8 mouse cellular contexts compared by ENCODE assay signal in genomic region chr16:37776860-37777651, GRCm38 (mm10). TPM values are rescaled to one million over a fixed set of nuclear protein-coding genes. Genes with fewer than 3 reads are reported as not detected.
A peak's percentile ranks its signal among the peaks of the same experiment; 100 is the strongest.
DNase-seq lines count a peak whose midpoint lies in the region; ATAC-seq and TF ChIP-seq lines count a peak whose summit lies in the region.

Gene Fstl1 (plus strand): TSS chr16:37776873.

- H3K4me1 ChIP-seq in cortical plate, adult 2 months (ENCODE audit: control insufficient read depth, insufficient read depth, low read length), result no peaks in the 10 kb centered on the region
- peaks cover 21% of the 10 kb centered on the region for H3K4me1 ChIP-seq in hindbrain, embryonic 16.5 days (ENCODE audit: control insufficient read depth, insufficient read depth, low read depth, low read length)
- H3K4me1 ChIP-seq in limb, embryonic 14.5 days (ENCODE audit: control insufficient read depth, insufficient read depth, low read length), result peaks cover 24% of the 10 kb centered on the region
- H3K4me1 ChIP-seq in midbrain, embryonic 14.5 days (ENCODE audit: control insufficient read depth, insufficient read depth, low read length), result peaks cover 10% of the 10 kb centered on the region

- peak within 1 kb of the TSS; percentile 87 for H3K9ac ChIP-seq in hindbrain, embryonic 16.5 days (ENCODE audit: low read depth, low read length)
- peak within 1 kb of the TSS; percentile 93 for H3K9ac ChIP-seq in limb, embryonic 14.5 days (ENCODE audit: low read depth, low read length, severe bottlenecking)
- peak within 1 kb of the TSS; percentile 67 for H3K9ac ChIP-seq in midbrain, embryonic 14.5 days (replicated peaks; ENCODE audit: low read length)

- H3K4me3 ChIP-seq in cortical plate, adult 2 months (ENCODE audit: insufficient read depth, low read length), result peak within 1 kb of the TSS; percentile 100
- peak within 1 kb of the TSS; percentile 80 for H3K4me3 ChIP-seq in hindbrain, embryonic 16.5 days (ENCODE audit: low read length)
- peak within 1 kb of the TSS; percentile 90 for H3K4me3 ChIP-seq in limb, embryonic 14.5 days (replicated peaks; ENCODE audit: low read length)
- H3K4me3 ChIP-seq in midbrain, embryonic 14.5 days (replicated peaks; ENCODE audit: low read depth, low read length), result peak within 1 kb of the TSS; percentile 59

- peak; percentile 33 for DNase-seq in ovary, postnatal 10 days (ENCODE audit: low spot score)
- DNase-seq in ovary, adult 18-20 months (ENCODE audit: low spot score), result no peak
- DNase-seq in gastrocnemius, postnatal 25 days, result peak; percentile 69
- DNase-seq in limb, embryonic 14.5 days (ENCODE audit: low spot score), result peak; percentile 85
- peak; percentile 71 for DNase-seq in midbrain, embryonic 14.5 days
- peak; percentile 35 for DNase-seq in urinary bladder, adult 2 months (ENCODE audit: low spot score)

- TF ChIP-seq POLR2A in cortical plate, adult 2 months (IDR thresholded peaks at IDR 0.05; ENCODE audit: extremely low read depth, insufficient read depth, low read length), result no peak
- peak; percentile 69; the same call in 1 of the 2 replicates for TF ChIP-seq POLR2A in limb, embryonic 14.5 days (IDR thresholded peaks at IDR 0.05; ENCODE audit: borderline replicate concordance, extremely low read depth, insufficient read depth, insufficient read length)

- no peaks in the 10 kb centered on the region for H3K9me3 ChIP-seq in hindbrain, embryonic 16.5 days (ENCODE audit: control insufficient read depth, low read length)
- H3K9me3 ChIP-seq in limb, embryonic 14.5 days (ENCODE audit: control insufficient read depth, low read length), result no peaks in the 10 kb centered on the region
- no peaks in the 10 kb centered on the region for H3K9me3 ChIP-seq in midbrain, embryonic 14.5 days (ENCODE audit: control insufficient read depth, low read length)

- ATAC-seq in hindbrain, embryonic 16.5 days, result peak; percentile 86
- peak; percentile 82 for ATAC-seq in limb, embryonic 14.5 days (ENCODE audit: low FRiP score, low read depth)
- ATAC-seq in midbrain, embryonic 14.5 days (ENCODE audit: low FRiP score, low TSS enrichment), result peak; percentile 74

- H3K36me3 ChIP-seq in hindbrain, embryonic 16.5 days (ENCODE audit: control insufficient read depth, insufficient read depth, low read length), result no peaks in the 10 kb centered on the region
- peaks cover 15% of the 10 kb centered on the region for H3K36me3 ChIP-seq in limb, embryonic 14.5 days (ENCODE audit: control insufficient read depth, insufficient read depth, low read length)
- H3K36me3 ChIP-seq in midbrain, embryonic 14.5 days (ENCODE audit: control insufficient read depth, insufficient read depth, low read length), result no peaks in the 10 kb centered on the region

- TF ChIP-seq CTCF in cortical plate, adult 2 months (IDR thresholded peaks at IDR 0.05; ENCODE audit: extremely low read depth, insufficient read depth, low read length), result no peak

- H3K27me3 ChIP-seq in hindbrain, embryonic 16.5 days (replicated peaks; ENCODE audit: control insufficient read depth, insufficient read depth, low read length), result no peaks in the 10 kb centered on the region
- no peaks in the 10 kb centered on the region for H3K27me3 ChIP-seq in limb, embryonic 14.5 days (ENCODE audit: control insufficient read depth, insufficient read depth, low read length)
- no peaks in the 10 kb centered on the region for H3K27me3 ChIP-seq in midbrain, embryonic 14.5 days (ENCODE audit: control insufficient read depth, insufficient read depth, low read length)

- H3K4me2 ChIP-seq in hindbrain, embryonic 16.5 days (ENCODE audit: low read length), result peak within 1 kb of the TSS; percentile 98
- peak within 1 kb of the TSS; percentile 66 for H3K4me2 ChIP-seq in limb, embryonic 14.5 days (replicated peaks; ENCODE audit: low read depth, low read length, severe bottlenecking)
- H3K4me2 ChIP-seq in midbrain, embryonic 14.5 days (ENCODE audit: low read length), result peak within 1 kb of the TSS; percentile 90

- WGBS in hindbrain, embryonic 16.5 days, result 0% methylated on average over 49 of the region's 52 CpGs
- 0% methylated on average over 33 of the region's 52 CpGs for WGBS in limb, embryonic 14.5 days
- under 1% methylated on average over 51 of the region's 52 CpGs for WGBS in midbrain, embryonic 14.5 days

- 0 out of 2 replicates have a peak within 1 kb of the TSS, but pooled peaks have one; percentile 47 for H3K27ac ChIP-seq in cortical plate, adult 2 months (ENCODE audit: insufficient read depth, low read length)
- H3K27ac ChIP-seq in hindbrain, embryonic 16.5 days (ENCODE audit: low read depth, low read length), result peak within 1 kb of the TSS; percentile 31; the same call in 1 of the 2 replicates
- H3K27ac ChIP-seq in limb, embryonic 14.5 days (replicated peaks; ENCODE audit: low read depth, low read length), result peak within 1 kb of the TSS; percentile 94
- H3K27ac ChIP-seq in midbrain, embryonic 14.5 days (replicated peaks; ENCODE audit: low read depth, low read length), result peak within 1 kb of the TSS; percentile 22; the same call in 1 of the 2 replicates

RNA-seq across cellular contexts. Expression of gene Fstl1, which starts in this region (rescaled TPM):
- polyA plus RNA-seq in cortical plate, adult 2 months (2012; rRNA removed), result 19.7 and 21.0 TPM in 2 replicates
- 100 to 1,000 TPM in 1 of 2 experiments, 10 to 100 TPM in 1; 90.0 to 135 TPM for total RNA-seq in gastrocnemius, postnatal 25 days (2021)
- polyA plus RNA-seq in hindbrain, embryonic 16.5 days (2015; fragmentation: Nextera tagmentation; extraction: Ambion mirVana), result 81.2 and 110 TPM in 2 replicates
- polyA plus RNA-seq in limb, embryonic 14.5 days (2012; rRNA removed), result 478 and 520 TPM in 2 replicates
- polyA plus RNA-seq in limb, embryonic 14.5 days (2014; fragmentation: Nextera tagmentation; extraction: Ambion mirVana), result 865 and 910 TPM in 2 replicates
- 52.6 and 105 TPM in 2 replicates for polyA plus RNA-seq in midbrain, embryonic 14.5 days (2014; fragmentation: Nextera tagmentation; extraction: Ambion mirVana)
- polyA plus RNA-seq in urinary bladder, adult 2 months (2012; rRNA removed), result 246 and 266 TPM in 2 replicates

Comparison
In these comparisons a context has a peak if more than half of its experiments do, and no peak if none do; other contexts are left out.
1. H3K27ac ChIP-seq: peak in every context shown above with its lines; median percentile 94 in limb, embryonic 14.5 days; 47 in cortical plate, adult 2 months; 31 in hindbrain, embryonic 16.5 days; 22 in midbrain, embryonic 14.5 days.